Mouse (Mus musculus): Measurements from ENCODE around the gene Ptpn3. TPM values are rescaled to one million over a fixed set of nuclear protein-coding genes. Genes with fewer than 3 reads are reported as not detected.

Gene Ptpn3
- total and polyA plus RNA-seq, 3 experiments = 0.08 to 0.14 (median 0.09) TPM

GRCm38 (mm10) chr4:57312256-57313166 is 10.9 kb upstream of the Ptpn3 start:
- in situ Hi-C loops (cut with MboI; ENCODE audit: low pct_ligation_motif_present, low pct_unique_long_range_greater_than_20kb, low sequenced_read_pairs) = no loop called here
- dilution Hi-C loops (cut with MboI; ENCODE audit: extremely low pct_ligation_motif_present, extremely low pct_unique_long_range_greater_than_20kb, low sequenced_read_pairs) = no loop called here
- no peak overlapping the region for H3K9ac ChIP-seq (ENCODE audit: insufficient read depth, low read depth)
- DNase-seq (ENCODE audit: extremely low read depth) = no peak
- no peak overlapping the region for H3K27ac ChIP-seq (ENCODE audit: insufficient read depth, low read depth)
- no peaks in the 10 kb centered on the region for H3K27me3 ChIP-seq (replicated peaks)
- TF ChIP-seq IRF4 (IDR thresholded peaks at IDR 0.05; ENCODE audit: low read depth, low read length) (no peak), ZC3H11A (IDR thresholded peaks at IDR 0.05; ENCODE audit: low read depth, low read length) (no peak), SMC3 (IDR thresholded peaks at IDR 0.05; ENCODE audit: low read depth, low read length) (no peak), NELFE (IDR thresholded peaks at IDR 0.05; ENCODE audit: low read depth, low read length) (no peak), ETS1 (conservative IDR thresholded peaks at IDR 0.05; ENCODE audit: low read depth, low read length) (no peak), JUND (conservative IDR thresholded peaks at IDR 0.05; ENCODE audit: low read depth, low read length) (no peak), CHD2 (IDR thresholded peaks at IDR 0.05; ENCODE audit: low read length) (no peak), RAD21 (IDR thresholded peaks at IDR 0.05; ENCODE audit: low read depth, low read length) (no peak), USF2 (conservative IDR thresholded peaks at IDR 0.05; ENCODE audit: low read depth, low read length) (no peak), MAFK (IDR thresholded peaks at IDR 0.05; ENCODE audit: insufficient replicate concordance, low read length) (no peak), ZKSCAN1 (IDR thresholded peaks at IDR 0.05; ENCODE audit: borderline replicate concordance, low read depth, low read length) (no peak), MAZ (IDR thresholded peaks at IDR 0.05; ENCODE audit: low read depth, low read length) (no peak), EP300 (IDR thresholded peaks at IDR 0.05; ENCODE audit: low read length) (no peak), NRF1 (IDR thresholded peaks at IDR 0.05; ENCODE audit: low read depth, low read length) (no peak)
- H3K4me3 ChIP-seq (replicated peaks in 1 of 3; ENCODE audit: low read depth in 2 of 3, low read length in 2 of 3, poor library complexity in 1 of 3) = no peak overlapping the region
- H3K36me3 ChIP-seq (replicated peaks in 1 of 2; ENCODE audit: control insufficient read depth in 1 of 2, insufficient read depth in 1 of 2, low read length in 1 of 2) = no peaks in the 10 kb centered on the region
- peaks cover 0 to 4% of the 10 kb centered on the region in 2 experiments; a peak in 1 of 4 replicates for H3K4me1 ChIP-seq (ENCODE audit: control insufficient read depth in 1 of 2, insufficient read depth in 2 of 2)
- H3K79me2 ChIP-seq (replicated peaks; ENCODE audit: control insufficient read depth, extremely low read depth, insufficient read depth, poor library complexity, severe bottlenecking) = no peaks in the 10 kb centered on the region
- no peak overlapping the region for H3K4me2 ChIP-seq (ENCODE audit: insufficient read depth, low read depth, poor library complexity, severe bottlenecking)
- H3K9me3 ChIP-seq (replicated peaks; ENCODE audit: low read length) = no peaks in the 10 kb centered on the region

- dilution Hi-C loops (cut with MboI; ENCODE audit: extremely low pct_ligation_motif_present, extremely low pct_unique_long_range_greater_than_20kb, low sequenced_read_pairs) = no loop called here
Observed at GRCm38 (mm10) chr4:57311750-57312149, 10.1 kb upstream of the Ptpn3 start.

More at GRCm38 (mm10) chr4:57311750-57312149, 10.1 kb upstream of the Ptpn3 start:
- no peak for TF ChIP-seq RCOR1 (conservative IDR thresholded peaks at IDR 0.05; ENCODE audit: low read depth, low read length)
- TF ChIP-seq ZMIZ1 (IDR thresholded peaks at IDR 0.05; ENCODE audit: low read depth, low read length) = no peak
- no peak for TF ChIP-seq CHD2 (IDR thresholded peaks at IDR 0.05; ENCODE audit: low read length)
- TF ChIP-seq MYC (IDR thresholded peaks at IDR 0.05; ENCODE audit: low read depth, low read length) = no peak
- TF ChIP-seq NRF1 (IDR thresholded peaks at IDR 0.05; ENCODE audit: low read depth, low read length) = no peak
- no peak for TF ChIP-seq PAX5 (IDR thresholded peaks at IDR 0.05; ENCODE audit: low read length)
- no peak for TF ChIP-seq CTCF (conservative IDR thresholded peaks at IDR 0.05 in 1 of 2, IDR thresholded peaks at IDR 0.05 in 1 of 2; ENCODE audit: low read depth in 2 of 2, low read length in 2 of 2)
- no peak for TF ChIP-seq MAX (IDR thresholded peaks at IDR 0.05; ENCODE audit: low read length)
- no peak for TF ChIP-seq BHLHE40 (IDR thresholded peaks at IDR 0.05; ENCODE audit: low read depth, low read length)
- TF ChIP-seq USF1 (IDR thresholded peaks at IDR 0.05; ENCODE audit: low read depth, low read length) = no peak
- TF ChIP-seq SMC3 (IDR thresholded peaks at IDR 0.05; ENCODE audit: low read depth, low read length) = no peak
- TF ChIP-seq MAZ (IDR thresholded peaks at IDR 0.05; ENCODE audit: low read depth, low read length) = no peak
- no peak for TF ChIP-seq ELF1 (IDR thresholded peaks at IDR 0.05; ENCODE audit: low read depth, low read length)
- no peak for TF ChIP-seq POLR2A (IDR thresholded peaks at IDR 0.05; ENCODE audit: low read depth, low read length)
- TF ChIP-seq IRF4 (IDR thresholded peaks at IDR 0.05; ENCODE audit: low read depth, low read length) = no peak
- no peak for TF ChIP-seq MXI1 (IDR thresholded peaks at IDR 0.05; ENCODE audit: low read depth, low read length)
- no peak overlapping the region for H3K9ac ChIP-seq (ENCODE audit: insufficient read depth, low read depth)
- H3K4me3 ChIP-seq (replicated peaks in 1 of 3; ENCODE audit: low read depth in 2 of 3, low read length in 2 of 3, poor library complexity in 1 of 3) = no peak overlapping the region
- H3K4me2 ChIP-seq (ENCODE audit: insufficient read depth, low read depth, poor library complexity, severe bottlenecking) = no peak overlapping the region
- no peak overlapping the region for H3K27ac ChIP-seq (ENCODE audit: insufficient read depth, low read depth)
- in situ Hi-C loops (cut with MboI; ENCODE audit: low pct_ligation_motif_present, low pct_unique_long_range_greater_than_20kb, low sequenced_read_pairs) = no loop called here
- no peak for DNase-seq (ENCODE audit: extremely low read depth)
- peaks cover 0 to 10% of the 10 kb centered on the region in 2 experiments; a peak in 1 of 4 replicates for H3K4me1 ChIP-seq (ENCODE audit: control insufficient read depth in 1 of 2, insufficient read depth in 2 of 2)
- no peaks in the 10 kb centered on the region for H3K9me3 ChIP-seq (replicated peaks; ENCODE audit: low read length)
- no peaks in the 10 kb centered on the region for H3K36me3 ChIP-seq (replicated peaks in 1 of 2; ENCODE audit: control insufficient read depth in 1 of 2, insufficient read depth in 1 of 2, low read length in 1 of 2)
- no peaks in the 10 kb centered on the region for H3K27me3 ChIP-seq (replicated peaks)
- H3K79me2 ChIP-seq (replicated peaks; ENCODE audit: control insufficient read depth, extremely low read depth, insufficient read depth, poor library complexity, severe bottlenecking) = no peaks in the 10 kb centered on the region
